Mouse (Mus musculus) lung, postnatal 0 days (tissue): ENCODE measurements at regions not wholly inside any gene's neighbourhood (a gene's known extent, or its start where the extent isn't known, plus 50 kb on each side); places are given as distances from the start of the nearest gene placed in this dataset.

Experiments used
- ATAC-seq: fragments of 200-750 bp; cut with Nextera tagmentation; 2 replicates; pipeline ENCODE4 v1.8.0; 2017; ENCODE audit warnings: moderate library complexity
- DNase-seq: peaks from one replicate; pipeline ENCODE4 v3.0.0-alpha.2; 2016; ENCODE audit warnings: low spot score
- H3K27ac ChIP-seq: fragments of 300-500 bp; sonication (generic); 2 replicates; pipeline ENCODE4 v1.5.1; 2014; ENCODE audit warnings: antibody characterized with exemption, mild to moderate bottlenecking, low read length, mixed read lengths
- H3K27me3 ChIP-seq: fragments of 300-500 bp; sonication (generic); replicated peaks from 2 replicates; pipeline ENCODE4 v1.6.1; 2014; ENCODE audit warnings: low read length, mixed read lengths; ENCODE audit not compliant: insufficient read depth
- H3K36me3 ChIP-seq: fragments of 300-500 bp; sonication (generic); 2 replicates; pipeline ENCODE4 v1.6.1; 2014; ENCODE audit warnings: low read length, mixed read lengths; ENCODE audit not compliant: insufficient read depth
- H3K4me1 ChIP-seq: fragments of 300-500 bp; sonication (generic); 2 replicates; pipeline ENCODE4 v1.6.1; 2014; ENCODE audit warnings: antibody characterized with exemption, low read depth, low read length, mixed read lengths; ENCODE audit not compliant: insufficient read depth
- H3K4me2 ChIP-seq: fragments of 300-500 bp; sonication (generic); replicated peaks from 2 replicates; pipeline ENCODE4 v1.6.1; 2014; ENCODE audit warnings: low read depth, mild to moderate bottlenecking, low read length, moderate library complexity, mixed read lengths
- H3K4me3 ChIP-seq: fragments of 300-500 bp; sonication (generic); 2 replicates; pipeline ENCODE4 v1.5.1; 2014; ENCODE audit warnings: low read depth, low read length
- H3K9ac ChIP-seq: fragments of 300-500 bp; sonication (generic); replicated peaks from 2 replicates; pipeline ENCODE4 v1.6.1; 2014; ENCODE audit warnings: low read depth, mild to moderate bottlenecking
- H3K9me3 ChIP-seq: fragments of 300-500 bp; sonication (generic); 2 replicates; pipeline ENCODE4 v1.6.1; 2016; ENCODE audit warnings: low read length, mixed read lengths
- CTCF ChIP-seq: IDR thresholded peaks from 2 replicates; pipeline ENCODE4 v1.5.1; 2016; ENCODE audit warnings: antibody characterized with exemption, mild to moderate bottlenecking
- EP300 ChIP-seq: IDR thresholded peaks from 2 replicates; pipeline ENCODE4 v1.6.1; 2016; ENCODE audit warnings: antibody characterized with exemption, mild to moderate bottlenecking, control low read depth
- WGBS: fragments of 180-500 bp; shearing (Covaris S2); extraction: QIAGEN DNeasy Blood & Tissue Kit; methylation state at CpG from one replicate; pipeline ENCODE4 v1.1.7; 2014; 5-methylcytosine and 5-hydroxymethylcytosine counted together

GRCm38 (mm10) chr19:6684921-6685320, 142.1 kb upstream of the Slc22a12 start:
- no peak overlapping the region for H3K4me3 ChIP-seq
- WGBS, result 16% methylated on average over 4 of the region's 4 CpGs
- ATAC-seq, result no peak
- no peak overlapping the region for H3K4me2 ChIP-seq
- H3K9me3 ChIP-seq, result no peaks in the 10 kb centered on the region
- TF ChIP-seq EP300, result no peak
- TF ChIP-seq CTCF, result no peak
- H3K27me3 ChIP-seq, result no peaks in the 10 kb centered on the region
- no peaks in the 10 kb centered on the region for H3K4me1 ChIP-seq
- no peak overlapping the region for H3K27ac ChIP-seq
- DNase-seq, result no peak
- no peak overlapping the region for H3K9ac ChIP-seq
- no peaks in the 10 kb centered on the region for H3K36me3 ChIP-seq

DNA sequence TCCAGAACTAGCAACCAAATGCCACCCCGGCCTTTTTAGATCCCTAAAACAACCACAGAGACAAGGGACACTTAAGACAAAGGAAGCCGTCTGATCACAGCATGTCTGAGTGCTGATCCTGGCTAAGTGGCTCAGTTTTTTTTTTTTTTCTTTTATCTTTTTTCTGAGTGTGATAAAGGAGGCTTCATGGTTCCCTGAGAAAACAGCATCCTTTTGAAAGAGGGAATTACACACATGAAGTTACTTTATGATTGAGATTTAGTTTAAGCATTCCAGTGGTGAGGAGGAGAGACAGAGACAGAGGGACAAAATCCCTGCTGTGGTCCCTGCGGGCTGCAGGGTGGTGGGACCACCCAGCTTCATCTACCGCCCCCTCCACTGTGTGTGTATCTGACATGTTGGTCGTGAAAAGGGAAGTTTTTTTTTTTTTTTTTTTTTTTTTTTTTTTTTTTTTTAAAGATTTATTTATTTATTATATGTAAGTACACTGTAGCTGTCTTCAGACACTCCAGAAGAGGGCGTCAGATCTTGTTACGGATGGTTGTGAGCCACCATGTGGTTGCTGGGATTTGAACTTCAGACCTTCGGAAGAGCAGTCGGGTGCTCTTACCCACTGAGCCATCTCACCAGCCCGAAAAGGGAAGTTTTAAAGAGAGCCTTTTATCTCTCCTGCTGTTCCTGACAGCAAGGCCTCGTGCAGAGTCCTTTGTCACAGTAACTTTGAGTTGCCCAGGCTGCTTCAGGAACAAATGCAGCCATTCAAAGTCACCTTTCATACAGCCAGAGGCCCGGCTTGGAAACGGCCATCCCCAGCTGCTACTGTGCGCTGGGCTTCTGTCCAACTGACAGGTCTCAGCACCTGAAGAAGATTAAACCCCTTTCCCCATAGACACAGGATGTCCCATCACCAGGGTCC, 136.8 kb upstream of the Slc22a12 start:
- DNase-seq, result no peak
- Histone ChIP-seq H3K4me3 (no peak overlapping the region), H3K36me3 (no peaks in the 10 kb centered on the region), H3K4me2 (no peak overlapping the region), H3K9me3 (no peaks in the 10 kb centered on the region), H3K27me3 (no peaks in the 10 kb centered on the region), H3K9ac (no peak overlapping the region), H3K4me1 (no peaks in the 10 kb centered on the region), H3K27ac (no peak overlapping the region)
- WGBS, result 43% methylated on average over 12 of the region's 14 CpGs
- TF ChIP-seq CTCF (no peak), EP300 (no peak)
- no peak for ATAC-seq

- Histone ChIP-seq H3K9ac (no peak overlapping the region), H3K4me2 (no peak overlapping the region), H3K36me3 (no peaks in the 10 kb centered on the region), H3K4me3 (no peak overlapping the region), H3K9me3 (no peaks in the 10 kb centered on the region), H3K4me1 (no peaks in the 10 kb centered on the region), H3K27me3 (no peaks in the 10 kb centered on the region), H3K27ac (no peak overlapping the region)
- ATAC-seq (no peak), DNase-seq (no peak)
- WGBS, result 77% methylated on average over 12 of the region's 12 CpGs
- no peak for TF ChIP-seq EP300
- TF ChIP-seq CTCF, result no peak
Measured at GRCm38 (mm10) chr19:6677511-6677910, 134.7 kb upstream of the Slc22a12 start.

- H3K27me3 ChIP-seq, result no peaks in the 10 kb centered on the region
- no peak for DNase-seq
- H3K36me3 ChIP-seq, result no peaks in the 10 kb centered on the region
- TF ChIP-seq EP300 (no peak), CTCF (no peak)
- H3K27ac ChIP-seq, result no peak overlapping the region
- H3K9ac ChIP-seq, result no peak overlapping the region
- no peaks in the 10 kb centered on the region for H3K4me1 ChIP-seq
- ATAC-seq, result no peak
- WGBS, result 50% methylated on average over 3 of the region's 3 CpGs
- no peaks in the 10 kb centered on the region for H3K9me3 ChIP-seq
- H3K4me2 ChIP-seq, result no peak overlapping the region
- no peak overlapping the region for H3K4me3 ChIP-seq
Measured at GRCm38 (mm10) chr19:6675586-6675985, 132.8 kb upstream of the Slc22a12 start.

DNA sequence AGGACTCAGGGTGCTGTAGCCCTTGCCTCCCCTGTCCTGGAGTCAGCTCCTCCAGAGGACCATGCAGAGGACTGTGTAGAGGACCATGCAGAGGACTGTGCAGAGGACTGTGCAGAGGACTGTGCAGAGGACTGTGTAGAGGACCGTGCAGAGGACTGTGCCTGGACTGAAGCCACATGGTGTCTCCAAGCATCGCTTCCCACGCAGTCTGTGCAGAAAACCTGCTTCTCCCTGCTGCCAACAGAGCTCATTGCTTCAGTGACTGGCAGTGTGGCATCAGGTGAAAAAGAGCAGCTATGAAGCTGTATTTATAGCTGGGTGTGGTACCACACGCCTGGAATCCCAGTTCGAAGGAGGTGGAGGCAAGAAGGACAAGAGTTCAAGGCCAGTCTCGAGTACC, 128.9 kb upstream of the Slc22a12 start:
- 73% methylated on average over 6 of the region's 6 CpGs for WGBS

DNA sequence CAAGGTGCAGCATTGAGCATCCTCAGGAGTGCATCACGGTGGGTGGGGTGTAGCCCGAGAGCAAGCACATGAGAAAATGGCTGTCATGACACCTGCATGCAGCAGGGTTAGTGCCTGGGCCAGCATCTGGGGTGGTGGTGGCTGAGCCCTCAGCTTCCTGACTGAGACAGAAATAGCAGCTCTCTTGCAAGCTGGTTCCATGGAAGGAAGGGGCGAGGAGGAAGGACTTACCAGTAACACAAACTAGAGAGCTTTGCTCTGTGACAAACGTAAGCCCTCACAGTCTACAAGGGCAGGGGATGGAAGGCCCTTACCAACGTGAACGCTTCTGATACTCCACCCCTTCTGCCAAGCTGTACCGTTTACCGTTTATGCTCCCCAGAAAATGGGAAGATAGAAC, 127.0 kb upstream of the Slc22a12 start:
- Histone ChIP-seq H3K9me3 (no peaks in the 10 kb centered on the region), H3K4me1 (no peaks in the 10 kb centered on the region), H3K27me3 (no peaks in the 10 kb centered on the region), H3K9ac (no peak overlapping the region), H3K27ac (no peak overlapping the region), H3K4me2 (no peak overlapping the region), H3K36me3 (no peaks in the 10 kb centered on the region), H3K4me3 (no peak overlapping the region)
- no peak for TF ChIP-seq EP300
- no peak for TF ChIP-seq CTCF
- no peak for ATAC-seq
- WGBS, result 62% methylated on average over 8 of the region's 8 CpGs
- no peak for DNase-seq

More for the DNA sequence above, 128.9 kb upstream of the Slc22a12 start:
- no peaks in the 10 kb centered on the region for H3K36me3 ChIP-seq
- no peak overlapping the region for H3K9ac ChIP-seq
- ATAC-seq (no peak), DNase-seq (no peak)
- no peak overlapping the region for H3K4me3 ChIP-seq
- no peaks in the 10 kb centered on the region for H3K27me3 ChIP-seq
- no peak for TF ChIP-seq EP300
- no peak for TF ChIP-seq CTCF
- no peaks in the 10 kb centered on the region for H3K9me3 ChIP-seq
- no peaks in the 10 kb centered on the region for H3K4me1 ChIP-seq
- H3K4me2 ChIP-seq, result no peak overlapping the region
- H3K27ac ChIP-seq, result no peak overlapping the region
